Mouse (Mus musculus): ENCODE measurements around the gene Col12a1. TPM values are rescaled to one million over a fixed set of nuclear protein-coding genes. Genes with fewer than 3 reads are reported as not detected.

Gene Col12a1
- polyA plus RNA-seq, 1 experiment from 2014 or later: 12.5 TPM

DNA sequence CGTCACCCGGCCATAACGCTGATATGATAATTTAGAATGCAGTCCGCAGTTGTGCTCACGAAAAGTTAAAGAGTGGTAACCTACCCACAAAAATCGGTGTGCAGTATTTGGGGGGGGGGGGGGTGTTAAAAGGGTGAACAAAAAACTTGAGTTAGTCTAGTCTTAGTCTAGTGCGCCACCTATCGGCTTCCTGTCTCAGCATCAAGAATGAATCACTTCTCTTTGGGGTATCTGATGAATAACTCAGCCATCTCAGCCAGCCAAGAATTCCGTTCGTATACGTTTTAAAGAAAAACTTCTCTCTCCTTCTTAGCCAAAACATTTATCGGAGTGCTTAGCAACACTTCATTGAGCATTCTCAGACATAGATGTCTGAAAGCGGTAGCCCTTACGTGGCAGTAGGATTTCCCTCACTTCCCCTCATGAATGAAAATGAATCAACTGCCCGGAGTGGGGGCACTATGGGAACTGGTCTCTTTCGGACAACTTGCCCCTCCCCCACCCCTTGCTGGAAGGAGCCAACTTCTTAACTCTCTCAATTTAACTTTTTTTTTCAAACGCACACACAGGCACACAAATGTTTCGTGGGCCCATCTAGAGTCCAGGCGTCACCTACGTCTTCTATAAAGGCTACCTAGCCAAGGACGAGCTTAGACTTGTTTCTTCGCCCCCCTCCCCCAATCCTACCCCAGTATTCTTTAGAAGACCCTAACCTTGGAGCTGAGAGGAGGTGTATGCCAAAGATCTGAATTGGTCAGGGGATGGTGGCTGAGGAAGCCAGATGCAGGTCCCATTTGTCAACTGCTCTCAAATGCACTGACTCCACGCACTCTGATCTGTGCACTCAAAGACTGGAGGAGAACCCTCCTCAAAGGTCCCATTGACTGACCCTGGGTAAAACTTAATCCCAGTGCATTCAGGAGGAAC lies 1.5 kb downstream of the Col12a1 start:
- H3K9me3 ChIP-seq (ENCODE audit: control insufficient read depth, low read length): no peaks in the 10 kb centered on the region
- peak overlapping the region; percentile 87 for H3K4me2 ChIP-seq (ENCODE audit: low read depth, low read length, severe bottlenecking)
- 5% methylated on average over 23 of the region's 23 CpGs for WGBS
- DNase-seq (ENCODE audit: low spot score) (peak; percentile 79), ATAC-seq (replicated peaks; ENCODE audit: low FRiP score) (peak; percentile 20; the same call in 1 of the 2 replicates)
- peaks cover 22% of the 10 kb centered on the region for H3K4me1 ChIP-seq (replicated peaks; ENCODE audit: control insufficient read depth, insufficient read depth, low read length)
- H3K27me3 ChIP-seq (ENCODE audit: control insufficient read depth, insufficient read depth, low read length): peaks cover 32% of the 10 kb centered on the region
- H3K36me3 ChIP-seq (ENCODE audit: control insufficient read depth, insufficient read depth, low read length): no peaks in the 10 kb centered on the region
- no peak overlapping the region for H3K27ac ChIP-seq (ENCODE audit: low read depth, low read length)
- peak overlapping the region; percentile 50 for H3K4me3 ChIP-seq (ENCODE audit: low read depth, low read length)
- H3K9ac ChIP-seq (ENCODE audit: low read length): peak overlapping the region; percentile 21; the same call in 1 of the 2 replicates

DNA sequence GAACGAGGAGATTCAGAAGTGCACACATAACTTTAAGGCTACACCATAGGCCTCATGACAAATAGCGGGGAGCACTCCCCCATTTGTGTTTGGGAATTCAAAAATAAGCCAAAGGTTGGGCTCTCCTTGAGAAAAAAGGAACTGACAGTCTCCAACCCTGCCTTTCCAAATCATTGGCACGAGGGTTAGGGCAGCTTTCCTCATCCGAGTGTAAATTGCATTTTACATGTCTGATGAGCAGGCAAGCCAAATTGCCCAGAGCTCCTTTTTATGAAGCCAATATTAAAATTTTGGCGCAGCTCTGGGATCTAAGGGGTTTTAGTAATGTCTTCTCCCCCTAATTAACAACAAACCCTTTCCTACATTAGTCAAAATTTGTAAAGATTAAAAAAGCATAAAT lies 2.1 kb downstream of the Col12a1 start:
- Histone ChIP-seq H3K4me2 (ENCODE audit: low read depth, low read length, severe bottlenecking) (peak overlapping the region; percentile 87), H3K9me3 (ENCODE audit: control insufficient read depth, low read length) (no peaks in the 10 kb centered on the region), H3K4me1 (replicated peaks; ENCODE audit: control insufficient read depth, insufficient read depth, low read length) (peaks cover 22% of the 10 kb centered on the region), H3K4me3 (ENCODE audit: low read depth, low read length) (no peak overlapping the region; the same call in 1 of the 2 replicates), H3K27ac (ENCODE audit: low read depth, low read length) (no peak overlapping the region), H3K36me3 (ENCODE audit: control insufficient read depth, insufficient read depth, low read length) (no peaks in the 10 kb centered on the region), H3K9ac (ENCODE audit: low read length) (no peak overlapping the region), H3K27me3 (ENCODE audit: control insufficient read depth, insufficient read depth, low read length) (peaks cover 32% of the 10 kb centered on the region)
- no peak for DNase-seq (ENCODE audit: low spot score)
- no peak for ATAC-seq (replicated peaks; ENCODE audit: low FRiP score)
- 41% methylated on average over 5 of the region's 5 CpGs for WGBS

DNA sequence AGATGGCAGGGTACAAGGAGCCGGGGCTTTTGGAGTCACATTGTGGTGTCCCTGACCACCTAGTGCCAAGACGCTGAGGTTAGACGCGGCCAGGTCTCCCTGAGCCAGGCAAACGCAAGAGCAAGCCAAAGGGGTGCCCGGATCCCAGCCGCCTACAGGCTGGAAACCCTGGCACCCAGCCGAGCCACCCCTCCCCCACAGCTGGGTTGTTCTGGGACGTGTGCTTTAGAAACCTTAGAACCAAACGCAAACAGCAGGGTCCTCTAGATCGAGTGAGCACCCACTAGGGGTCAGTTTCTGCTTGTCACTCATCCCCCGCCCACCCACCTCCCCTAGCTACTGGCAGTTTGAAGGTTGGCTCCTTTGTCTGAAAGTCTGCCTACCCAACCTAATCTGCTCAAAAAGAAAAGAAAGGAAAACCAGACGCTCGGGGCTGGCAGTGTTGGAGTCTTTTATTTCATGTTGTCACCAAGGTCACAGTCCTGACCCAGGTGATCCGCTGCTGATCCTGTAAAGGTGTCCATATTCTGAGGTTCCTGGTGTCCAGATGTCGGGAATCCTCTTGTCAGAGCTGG lies 4.1 kb downstream of the Col12a1 start:
- H3K4me1 ChIP-seq (replicated peaks; ENCODE audit: control insufficient read depth, insufficient read depth, low read length): peaks cover 19% of the 10 kb centered on the region
- ATAC-seq (replicated peaks; ENCODE audit: low FRiP score) (peak; percentile 33), DNase-seq (ENCODE audit: low spot score) (peak; percentile 73)
- 0 out of 2 replicates have a peak overlapping the region, but pooled peaks have one; percentile 23 for H3K9ac ChIP-seq (ENCODE audit: low read length)
- 3% methylated on average over 16 of the region's 16 CpGs for WGBS
- no peaks in the 10 kb centered on the region for H3K9me3 ChIP-seq (ENCODE audit: control insufficient read depth, low read length)
- peak overlapping the region; percentile 40 for H3K4me2 ChIP-seq (ENCODE audit: low read depth, low read length, severe bottlenecking)
- peaks cover 19% of the 10 kb centered on the region for H3K27me3 ChIP-seq (ENCODE audit: control insufficient read depth, insufficient read depth, low read length)
- peak overlapping the region; percentile 12 for H3K4me3 ChIP-seq (ENCODE audit: low read depth, low read length)
- no peaks in the 10 kb centered on the region for H3K36me3 ChIP-seq (ENCODE audit: control insufficient read depth, insufficient read depth, low read length)
- no peak overlapping the region for H3K27ac ChIP-seq (ENCODE audit: low read depth, low read length)

DNA sequence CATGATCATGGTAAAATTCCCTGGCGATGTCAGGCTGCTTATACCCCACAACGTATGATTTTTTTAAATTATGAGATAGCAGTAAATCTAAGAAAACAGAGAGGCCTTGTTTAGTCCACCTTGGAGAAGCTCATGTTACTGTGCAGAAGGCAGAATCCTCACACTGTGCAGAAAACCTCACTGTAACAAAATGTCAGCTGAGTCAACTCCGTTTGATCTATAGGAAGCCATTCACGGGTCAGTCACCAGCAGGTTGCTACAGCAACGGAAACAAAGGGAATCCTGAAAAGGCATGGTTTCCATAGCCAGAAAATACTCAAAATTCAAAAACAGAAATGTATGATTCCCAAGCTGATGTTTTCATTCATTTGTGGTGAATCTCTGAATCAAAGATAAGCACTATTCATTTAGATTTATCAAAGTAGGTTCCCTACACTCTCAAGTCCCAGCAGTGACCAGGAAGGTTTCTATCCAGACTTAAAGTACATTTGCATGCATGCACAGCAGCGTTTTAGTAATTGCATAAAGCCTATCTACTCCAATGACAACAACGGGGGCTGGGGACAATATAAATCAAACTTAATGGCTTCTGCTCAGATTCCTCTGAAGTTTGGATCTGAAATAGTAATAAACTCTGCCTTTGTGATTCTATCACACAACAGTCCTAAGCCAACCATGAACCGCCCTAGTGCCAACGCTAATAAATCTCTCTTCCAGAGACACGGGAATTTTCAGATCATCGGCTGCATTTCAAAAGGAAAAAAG lies 28.7 kb downstream of the Col12a1 start:
- no peak overlapping the region for H3K27ac ChIP-seq (ENCODE audit: low read depth, low read length)

DNA sequence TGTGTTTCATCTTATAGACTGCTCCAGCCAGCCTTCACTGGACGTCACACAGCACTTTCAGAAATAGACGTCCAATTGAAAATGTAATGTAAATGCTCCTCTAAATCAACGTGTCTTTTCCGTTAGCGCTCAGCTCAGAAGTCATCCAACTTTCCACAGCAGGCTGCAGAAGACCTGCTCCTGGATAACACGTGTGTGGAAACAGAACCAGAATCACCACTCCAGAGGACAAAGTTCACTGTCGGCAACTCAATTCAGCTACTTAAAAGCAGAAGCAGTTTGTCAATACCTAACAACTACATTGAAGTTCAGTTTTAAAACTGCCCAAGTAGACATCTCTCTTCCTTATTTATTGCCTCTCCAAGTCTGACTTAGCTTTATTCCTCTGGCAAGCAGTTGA lies 29.3 kb downstream of the Col12a1 start:
- WGBS: 92% methylated on average over 7 of the region's 7 CpGs
- H3K4me2 ChIP-seq (ENCODE audit: low read depth, low read length, severe bottlenecking): no peak overlapping the region
- no peak overlapping the region for H3K9ac ChIP-seq (ENCODE audit: low read length)
- H3K36me3 ChIP-seq (ENCODE audit: control insufficient read depth, insufficient read depth, low read length): no peaks in the 10 kb centered on the region
- ATAC-seq (replicated peaks; ENCODE audit: low FRiP score) (no peak), DNase-seq (ENCODE audit: low spot score) (no peak)
- H3K4me3 ChIP-seq (ENCODE audit: low read depth, low read length): no peak overlapping the region
- no peak overlapping the region for H3K27ac ChIP-seq (ENCODE audit: low read depth, low read length)
- H3K9me3 ChIP-seq (ENCODE audit: control insufficient read depth, low read length): no peaks in the 10 kb centered on the region
- H3K27me3 ChIP-seq (ENCODE audit: control insufficient read depth, insufficient read depth, low read length): no peaks in the 10 kb centered on the region
- H3K4me1 ChIP-seq (replicated peaks; ENCODE audit: control insufficient read depth, insufficient read depth, low read length): peaks cover 5% of the 10 kb centered on the region; the same call in 1 of the 2 replicates

More for the DNA sequence above, 28.7 kb downstream of the Col12a1 start:
- Histone ChIP-seq H3K4me3 (ENCODE audit: low read depth, low read length) (no peak overlapping the region), H3K36me3 (ENCODE audit: control insufficient read depth, insufficient read depth, low read length) (no peaks in the 10 kb centered on the region), H3K27me3 (ENCODE audit: control insufficient read depth, insufficient read depth, low read length) (no peaks in the 10 kb centered on the region), H3K9ac (ENCODE audit: low read length) (no peak overlapping the region), H3K9me3 (ENCODE audit: control insufficient read depth, low read length) (no peaks in the 10 kb centered on the region), H3K4me1 (replicated peaks; ENCODE audit: control insufficient read depth, insufficient read depth, low read length) (peaks cover 5% of the 10 kb centered on the region; the same call in 1 of the 2 replicates), H3K4me2 (ENCODE audit: low read depth, low read length, severe bottlenecking) (no peak overlapping the region)
- ATAC-seq (replicated peaks; ENCODE audit: low FRiP score) (peak; percentile 87), DNase-seq (ENCODE audit: low spot score) (no peak)
- WGBS: 68% methylated on average over 11 of the region's 11 CpGs

DNA sequence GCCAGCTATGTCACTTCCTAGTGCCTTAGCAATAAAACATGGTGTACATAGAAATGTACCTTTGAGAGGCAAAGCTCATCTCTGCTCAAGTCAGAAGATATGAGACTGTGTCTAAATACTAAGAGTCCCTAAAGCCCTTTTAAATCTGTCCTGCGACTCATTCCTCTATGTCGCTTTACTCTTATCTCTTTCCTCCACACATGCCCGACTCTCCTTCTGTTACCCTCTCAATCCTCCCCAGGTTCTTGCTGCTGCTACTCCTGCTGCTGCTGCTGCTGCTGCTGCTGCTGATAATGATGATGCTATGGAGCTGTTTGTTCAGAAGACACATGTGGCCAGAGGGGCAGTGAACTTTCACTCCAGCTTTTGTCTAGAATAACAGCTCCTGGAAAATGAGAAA lies 31.4 kb downstream of the Col12a1 start:
- ATAC-seq (replicated peaks; ENCODE audit: low FRiP score): no peak
- WGBS: 89% methylated on average over 3 of the region's 3 CpGs
- no peak for DNase-seq (ENCODE audit: low spot score)

DNA sequence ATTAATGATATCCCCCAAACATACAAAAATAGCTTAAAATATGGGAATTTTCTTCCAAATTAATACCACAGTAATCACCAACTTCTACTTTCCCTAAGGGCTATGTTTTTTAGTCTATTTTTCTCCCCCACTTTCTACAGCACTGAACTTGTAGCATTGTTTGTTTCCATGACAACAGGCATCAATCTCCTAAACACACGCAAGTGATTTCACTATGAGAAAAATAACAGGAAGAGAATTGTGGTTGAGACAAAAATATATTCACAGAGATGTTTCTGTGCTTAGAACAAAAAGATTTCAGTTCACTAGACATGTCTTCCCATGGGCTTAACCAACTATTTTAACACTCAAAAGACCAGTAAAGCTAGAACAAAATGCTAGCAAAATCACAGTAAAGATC lies 32.6 kb downstream of the Col12a1 start:
- no peak for ATAC-seq (replicated peaks; ENCODE audit: low FRiP score)

More for the DNA sequence above, 31.4 kb downstream of the Col12a1 start:
- Histone ChIP-seq H3K9ac (ENCODE audit: low read length) (no peak overlapping the region), H3K27me3 (ENCODE audit: control insufficient read depth, insufficient read depth, low read length) (no peaks in the 10 kb centered on the region), H3K36me3 (ENCODE audit: control insufficient read depth, insufficient read depth, low read length) (no peaks in the 10 kb centered on the region), H3K9me3 (ENCODE audit: control insufficient read depth, low read length) (no peaks in the 10 kb centered on the region), H3K4me1 (replicated peaks; ENCODE audit: control insufficient read depth, insufficient read depth, low read length) (peaks cover 5% of the 10 kb centered on the region; the same call in 1 of the 2 replicates), H3K4me3 (ENCODE audit: low read depth, low read length) (no peak overlapping the region), H3K27ac (ENCODE audit: low read depth, low read length) (no peak overlapping the region), H3K4me2 (ENCODE audit: low read depth, low read length, severe bottlenecking) (no peak overlapping the region)

More for the DNA sequence above, 32.6 kb downstream of the Col12a1 start:
- H3K9ac ChIP-seq (ENCODE audit: low read length): no peak overlapping the region
- H3K9me3 ChIP-seq (ENCODE audit: control insufficient read depth, low read length): no peaks in the 10 kb centered on the region
- no peaks in the 10 kb centered on the region for H3K27me3 ChIP-seq (ENCODE audit: control insufficient read depth, insufficient read depth, low read length)
- DNase-seq (ENCODE audit: low spot score): no peak
- H3K4me3 ChIP-seq (ENCODE audit: low read depth, low read length): no peak overlapping the region
- no peak overlapping the region for H3K4me2 ChIP-seq (ENCODE audit: low read depth, low read length, severe bottlenecking)
- 45% methylated on average over 1 of the region's 1 CpGs for WGBS
- H3K4me1 ChIP-seq (replicated peaks; ENCODE audit: control insufficient read depth, insufficient read depth, low read length): peaks cover 5% of the 10 kb centered on the region; the same call in 1 of the 2 replicates
- H3K36me3 ChIP-seq (ENCODE audit: control insufficient read depth, insufficient read depth, low read length): no peaks in the 10 kb centered on the region
- no peak overlapping the region for H3K27ac ChIP-seq (ENCODE audit: low read depth, low read length)
